7 mouse cellular contexts compared by ENCODE assay signal in genomic region chr7:100907231-100907630, GRCm38 (mm10). TPM values are rescaled to one million over a fixed set of nuclear protein-coding genes. Genes with fewer than 3 reads are reported as not detected.
A peak's percentile ranks its signal among the peaks of the same experiment; 100 is the strongest.
DNase-seq lines count a peak whose midpoint lies in the region; ATAC-seq lines count a peak whose summit lies in the region.

No protein-coding gene starts in this region.

- intact Hi-C loops in heart, postnatal 14 days (cut with DNase I) = loop anchor here (1.0 to 2.0 kb wide), 3 partner anchors 25 to 144 kb away; partner anchors contain the start of gene Arhgef17

- H3K27ac ChIP-seq in forebrain, embryonic 15.5 days (replicated peaks) = no peak overlapping the region

- H3K4me3 ChIP-seq in forebrain, embryonic 15.5 days = no peak overlapping the region

- WGBS in forebrain, embryonic 15.5 days = 0% methylated on average over 1 of the region's 1 CpGs

- H3K9me3 ChIP-seq in forebrain, embryonic 15.5 days = no peaks in the 10 kb centered on the region

- H3K36me3 ChIP-seq in forebrain, embryonic 15.5 days = no peaks in the 10 kb centered on the region

- peak; percentile 68 for DNase-seq in R1 (ENCODE audit: low read depth, low spot score)
- peak; percentile 47 for DNase-seq in cerebellum, adult 11-12 months
- peak; percentile 88 to 93 for DNase-seq in heart, postnatal 14 days
- peak; percentile 67 to 88 for DNase-seq in layer of hippocampus, adult 8-10 months (ENCODE audit: low spot score in 2 of 2)
- DNase-seq in lung, postnatal 14 days = peak; percentile 88
- peak; percentile 74 for DNase-seq in skeletal muscle tissue, adult 2 months (ENCODE audit: low read depth, low spot score)

- H3K27me3 ChIP-seq in forebrain, embryonic 15.5 days = no peaks in the 10 kb centered on the region

- peaks cover 16% of the 10 kb centered on the region for H3K4me1 ChIP-seq in forebrain, embryonic 15.5 days

- no peak overlapping the region for H3K9ac ChIP-seq in forebrain, embryonic 15.5 days (replicated peaks)

- 0 out of 2 replicates have a peak, but pooled peaks have one; percentile 17 for ATAC-seq in forebrain, embryonic 15.5 days (replicated peaks)

- no peak overlapping the region for H3K4me2 ChIP-seq in forebrain, embryonic 15.5 days (replicated peaks)

RNA-seq across cellular contexts. Expression of gene Arhgef17, which starts 24.7 kb away (rescaled TPM):
- 7.3 and 7.6 TPM in 2 replicates for polyA plus RNA-seq in forebrain, embryonic 15.5 days (2015; fragmentation: Nextera tagmentation; extraction: Ambion mirVana)
- 10 to 100 TPM; 30.3 to 31.6 TPM for total RNA-seq in heart, postnatal 14 days (2021)
- total RNA-seq in layer of hippocampus, adult 8-10 months (2022) = 100 to 1,000 TPM; 149 to 173 (median 162) TPM

RNA-seq across cellular contexts. Expression of gene Relt, which starts 44.0 kb away (rescaled TPM):
- polyA plus RNA-seq in forebrain, embryonic 15.5 days (2015; fragmentation: Nextera tagmentation; extraction: Ambion mirVana) = 3.8 and 4.3 TPM in 2 replicates
- 1 to 10 TPM; 2.4 to 3.3 TPM for total RNA-seq in heart, postnatal 14 days (2021)
- total RNA-seq in layer of hippocampus, adult 8-10 months (2022) = 10 to 100 TPM; 11.6 to 14.1 (median 12.8) TPM

Comparison
In these comparisons a context has a peak if more than half of its experiments do, and no peak if none do; other contexts are left out.
1. RNA of gene Arhgef17, which starts 24.7 kb away (total RNA-seq): 149 to 173 TPM in layer of hippocampus, adult 8-10 months; 30.3 to 31.6 TPM in heart, postnatal 14 days; every median in the first group is over 4 times any median in the second.
2. Peak in every context shown above with its lines, with median percentiles within 50 percentile points of each other: DNase-seq.